Mouse (Mus musculus) lung, postnatal 0 days (tissue): Measurements from ENCODE around the gene Hes5.

ENCODE experiments used
- CTCF ChIP-seq: IDR thresholded peaks from 2 replicates; pipeline ENCODE4 v1.5.1; 2016; ENCODE audit warnings: antibody characterized with exemption, mild to moderate bottlenecking
- EP300 ChIP-seq: IDR thresholded peaks from 2 replicates; pipeline ENCODE4 v1.6.1; 2016; ENCODE audit warnings: antibody characterized with exemption, mild to moderate bottlenecking, control low read depth

GRCm38 (mm10) chr4:154983767-154984166 is 23.0 kb downstream of the Hes5 start:
- TF ChIP-seq CTCF: no peak
- no peak for TF ChIP-seq EP300
